Mouse (Mus musculus): Measurements from ENCODE around the gene Glis3. TPM values are rescaled to one million over a fixed set of nuclear protein-coding genes. Genes with fewer than 3 reads are reported as not detected.
A peak's percentile ranks its signal among the peaks of the same experiment; 100 is the strongest.

Glis3 gene
- polyA plus RNA-seq, 1 experiment from 2014 or later = 1.9 TPM

DNA sequence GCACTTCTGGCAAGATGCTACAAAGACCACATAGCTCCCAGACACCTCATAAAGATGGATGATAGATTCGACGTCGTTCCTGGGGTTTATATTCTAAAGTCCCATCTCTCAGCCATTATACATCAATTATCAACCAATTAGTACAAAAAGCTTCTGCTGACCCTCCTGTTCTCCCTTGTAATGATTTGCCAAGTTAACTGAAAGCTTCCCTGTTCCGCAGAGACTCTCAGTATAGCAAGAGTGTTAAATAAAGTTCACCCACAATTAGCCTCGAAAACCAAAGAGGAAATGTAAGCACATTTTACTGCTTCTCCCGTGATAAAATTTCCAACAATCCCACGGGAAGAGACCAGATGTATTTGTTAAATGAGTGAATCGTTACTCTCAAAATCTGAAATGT is 129.3 kb downstream of the Glis3 start:
- ATAC-seq (replicated peaks; ENCODE audit: low FRiP score, low TSS enrichment, low read depth) = no peak
- DNase-seq (ENCODE audit: low spot score) = no peak
- no peak overlapping the region for H3K9ac ChIP-seq (ENCODE audit: low read length)
- no peaks in the 10 kb centered on the region for H3K27me3 ChIP-seq (replicated peaks; ENCODE audit: control insufficient read depth, insufficient read depth, low read length)
- H3K4me2 ChIP-seq (ENCODE audit: low read length) = no peak overlapping the region
- H3K36me3 ChIP-seq (ENCODE audit: control insufficient read depth, insufficient read depth, low read length) = no peaks in the 10 kb centered on the region
- no peak overlapping the region for H3K4me3 ChIP-seq (ENCODE audit: low read depth, low read length)
- no peak overlapping the region for H3K27ac ChIP-seq (ENCODE audit: low read depth)
- 27% methylated on average over 8 of the region's 8 CpGs for WGBS
- no peaks in the 10 kb centered on the region for H3K4me1 ChIP-seq (replicated peaks; ENCODE audit: control insufficient read depth, insufficient read depth, low read length)
- no peaks in the 10 kb centered on the region for H3K9me3 ChIP-seq (ENCODE audit: control insufficient read depth, low read length)

DNA sequence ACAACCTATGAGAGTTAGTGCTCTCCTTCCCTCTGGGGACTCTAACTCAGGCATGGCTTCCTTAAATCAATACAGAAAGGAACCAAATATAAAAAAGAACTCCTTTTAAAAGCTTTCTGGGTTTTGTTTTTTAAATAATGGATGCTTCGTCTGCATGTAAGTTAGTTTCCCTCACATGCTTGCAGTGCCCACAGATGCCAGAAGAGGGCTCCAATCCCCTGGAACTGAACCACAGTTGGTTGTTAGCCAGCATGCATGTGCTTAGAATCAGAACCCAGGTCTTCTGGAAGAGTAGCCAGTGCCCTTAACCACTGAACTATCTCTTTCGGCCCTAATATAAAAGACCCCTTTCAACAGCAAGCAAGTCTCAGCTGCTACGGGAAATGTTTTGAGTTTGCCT is 132.9 kb downstream of the Glis3 start:
- H3K27ac ChIP-seq (ENCODE audit: low read depth) = no peak overlapping the region
- H3K4me1 ChIP-seq (replicated peaks; ENCODE audit: control insufficient read depth, insufficient read depth, low read length) = no peaks in the 10 kb centered on the region
- H3K36me3 ChIP-seq (ENCODE audit: control insufficient read depth, insufficient read depth, low read length) = no peaks in the 10 kb centered on the region
- peak; percentile 48 for DNase-seq (ENCODE audit: low spot score)
- no peak overlapping the region for H3K4me3 ChIP-seq (ENCODE audit: low read depth, low read length)
- H3K27me3 ChIP-seq (replicated peaks; ENCODE audit: control insufficient read depth, insufficient read depth, low read length) = no peaks in the 10 kb centered on the region
- H3K9ac ChIP-seq (ENCODE audit: low read length) = no peak overlapping the region
- H3K9me3 ChIP-seq (ENCODE audit: control insufficient read depth, low read length) = no peaks in the 10 kb centered on the region
- no peak for ATAC-seq (replicated peaks; ENCODE audit: low FRiP score, low TSS enrichment, low read depth)
- WGBS = 96% methylated on average over 3 of the region's 3 CpGs
- no peak overlapping the region for H3K4me2 ChIP-seq (ENCODE audit: low read length)

DNA sequence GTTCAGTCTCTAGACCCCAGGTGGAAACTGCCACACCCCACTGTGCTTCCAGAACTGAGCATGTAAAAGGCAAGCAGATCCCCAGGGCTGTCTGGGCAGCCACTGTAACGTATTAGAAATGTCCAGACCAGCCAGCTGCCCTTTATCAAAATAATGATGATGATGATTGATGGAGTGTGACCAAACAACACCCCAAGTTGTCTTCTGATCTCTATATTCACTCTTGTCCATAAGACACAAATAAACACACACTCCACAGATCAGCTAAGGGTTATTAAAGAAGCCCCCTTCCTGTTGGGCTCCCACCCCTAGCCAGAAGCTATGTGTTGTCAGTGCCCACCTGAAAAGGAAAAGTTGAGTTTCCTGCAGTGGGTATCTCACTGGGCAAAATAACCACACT is 134.4 kb downstream of the Glis3 start:
- H3K9me3 ChIP-seq (ENCODE audit: control insufficient read depth, low read length) = no peaks in the 10 kb centered on the region
- peak; percentile 48 for DNase-seq (ENCODE audit: low spot score)
- H3K4me1 ChIP-seq (replicated peaks; ENCODE audit: control insufficient read depth, insufficient read depth, low read length) = no peaks in the 10 kb centered on the region
- H3K4me2 ChIP-seq (ENCODE audit: low read length) = no peak overlapping the region
- H3K27me3 ChIP-seq (replicated peaks; ENCODE audit: control insufficient read depth, insufficient read depth, low read length) = no peaks in the 10 kb centered on the region
- no peak for ATAC-seq (replicated peaks; ENCODE audit: low FRiP score, low TSS enrichment, low read depth)
- no peaks in the 10 kb centered on the region for H3K36me3 ChIP-seq (ENCODE audit: control insufficient read depth, insufficient read depth, low read length)
- no peak overlapping the region for H3K9ac ChIP-seq (ENCODE audit: low read length)
- no peak overlapping the region for H3K27ac ChIP-seq (ENCODE audit: low read depth)
- no peak overlapping the region for H3K4me3 ChIP-seq (ENCODE audit: low read depth, low read length)
- 42% methylated on average over 1 of the region's 1 CpGs for WGBS

DNA sequence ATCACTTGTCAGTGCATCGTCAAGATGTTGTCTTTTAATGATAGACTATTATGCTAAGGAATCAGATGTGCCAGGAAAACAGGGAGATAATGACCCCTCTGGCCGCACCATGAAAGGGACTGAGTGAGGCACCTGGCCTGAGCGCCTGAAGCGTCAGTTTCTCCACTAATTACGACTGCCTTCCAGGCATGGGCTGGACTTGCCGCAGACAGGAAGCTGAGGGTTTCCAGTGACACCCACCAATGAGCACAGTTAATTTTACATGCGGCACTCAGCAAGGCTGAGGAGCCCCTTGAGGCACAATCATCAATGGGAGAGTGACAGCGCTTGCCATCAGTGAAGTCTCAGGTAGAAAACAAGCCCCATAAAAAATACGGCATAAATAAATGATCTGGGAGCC is 141.1 kb downstream of the Glis3 start:
- Histone ChIP-seq H3K4me1 (replicated peaks; ENCODE audit: control insufficient read depth, insufficient read depth, low read length) (no peaks in the 10 kb centered on the region), H3K27me3 (replicated peaks; ENCODE audit: control insufficient read depth, insufficient read depth, low read length) (no peaks in the 10 kb centered on the region), H3K4me2 (ENCODE audit: low read length) (no peak overlapping the region), H3K36me3 (ENCODE audit: control insufficient read depth, insufficient read depth, low read length) (no peaks in the 10 kb centered on the region), H3K9me3 (ENCODE audit: control insufficient read depth, low read length) (no peaks in the 10 kb centered on the region), H3K9ac (ENCODE audit: low read length) (no peak overlapping the region), H3K4me3 (ENCODE audit: low read depth, low read length) (no peak overlapping the region), H3K27ac (ENCODE audit: low read depth) (no peak overlapping the region)
- DNase-seq (ENCODE audit: low spot score) (no peak), ATAC-seq (replicated peaks; ENCODE audit: low FRiP score, low TSS enrichment, low read depth) (no peak)
- 67% methylated on average over 9 of the region's 9 CpGs for WGBS

DNA sequence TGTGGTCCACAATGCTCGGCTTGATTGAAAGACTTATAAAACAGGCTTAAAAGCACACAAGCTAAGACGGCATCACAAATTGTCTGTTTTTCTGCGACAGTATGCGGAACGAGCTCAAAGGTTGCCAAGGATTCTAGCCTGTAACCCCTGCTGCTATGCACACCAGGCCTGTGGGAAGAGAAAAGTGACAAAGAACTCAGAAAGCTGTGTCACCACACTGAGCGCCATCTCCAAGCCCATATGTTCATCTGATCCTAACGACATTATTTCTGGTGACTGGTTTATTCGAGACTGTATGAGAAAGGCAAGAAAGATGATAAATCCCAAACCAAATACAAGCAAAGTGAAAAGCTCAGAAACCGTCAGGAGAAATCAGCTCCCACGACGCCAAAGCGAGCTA is 144.9 kb downstream of the Glis3 start:
- Histone ChIP-seq H3K4me3 (ENCODE audit: low read depth, low read length) (no peak overlapping the region), H3K36me3 (ENCODE audit: control insufficient read depth, insufficient read depth, low read length) (no peaks in the 10 kb centered on the region), H3K27me3 (replicated peaks; ENCODE audit: control insufficient read depth, insufficient read depth, low read length) (no peaks in the 10 kb centered on the region), H3K27ac (ENCODE audit: low read depth) (no peak overlapping the region), H3K4me1 (replicated peaks; ENCODE audit: control insufficient read depth, insufficient read depth, low read length) (no peaks in the 10 kb centered on the region), H3K9ac (ENCODE audit: low read length) (no peak overlapping the region), H3K4me2 (ENCODE audit: low read length) (no peak overlapping the region), H3K9me3 (ENCODE audit: control insufficient read depth, low read length) (no peaks in the 10 kb centered on the region)
- DNase-seq (ENCODE audit: low spot score) = no peak
- no peak for ATAC-seq (replicated peaks; ENCODE audit: low FRiP score, low TSS enrichment, low read depth)
- 90% methylated on average over 12 of the region's 12 CpGs for WGBS

DNA sequence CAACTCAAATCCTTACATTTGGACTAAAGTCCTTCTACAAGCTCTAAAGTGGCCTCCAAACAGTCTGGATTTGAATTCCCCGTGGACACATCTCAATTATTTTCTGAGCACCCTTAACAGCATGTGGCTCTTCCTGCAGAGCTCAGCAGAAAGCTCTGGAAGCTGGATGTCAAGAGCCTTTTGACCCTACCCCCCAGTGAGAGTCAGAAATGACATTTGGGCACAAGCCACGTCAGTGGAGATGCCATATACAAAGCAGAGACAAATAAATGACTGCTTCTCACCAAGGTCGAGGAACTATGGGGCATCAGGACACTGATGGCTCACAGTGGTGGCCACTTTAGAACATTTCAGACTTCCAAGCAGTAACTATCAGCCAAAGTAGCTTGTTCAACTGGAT is 146.3 kb downstream of the Glis3 start:
- no peaks in the 10 kb centered on the region for H3K4me1 ChIP-seq (replicated peaks; ENCODE audit: control insufficient read depth, insufficient read depth, low read length)
- 62% methylated on average over 3 of the region's 3 CpGs for WGBS
- peak; percentile 31 for DNase-seq (ENCODE audit: low spot score)

DNA sequence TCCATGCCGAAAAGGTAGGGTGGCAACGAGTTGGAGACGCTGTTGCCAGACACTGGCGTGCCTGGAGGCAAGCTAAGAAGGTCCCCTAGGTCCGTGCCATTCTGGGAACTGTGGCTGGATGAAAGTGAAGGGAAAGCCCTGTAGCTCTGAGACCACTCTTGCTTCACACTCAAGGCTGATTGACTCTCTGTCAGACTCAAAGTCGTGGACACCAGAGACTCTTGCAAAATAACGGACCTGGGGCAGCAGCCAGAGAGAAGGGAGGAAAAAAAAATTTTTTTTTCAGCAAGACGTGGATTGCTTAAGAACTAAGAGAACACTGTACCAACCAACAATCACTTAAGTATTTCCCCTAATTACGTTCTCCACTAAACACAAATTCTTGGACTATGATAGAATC is 148.1 kb downstream of the Glis3 start:
- 89% methylated on average over 9 of the region's 9 CpGs for WGBS

More for the DNA sequence above, 146.3 kb downstream of the Glis3 start:
- Histone ChIP-seq H3K9ac (ENCODE audit: low read length) (no peak overlapping the region), H3K9me3 (ENCODE audit: control insufficient read depth, low read length) (no peaks in the 10 kb centered on the region), H3K27me3 (replicated peaks; ENCODE audit: control insufficient read depth, insufficient read depth, low read length) (no peaks in the 10 kb centered on the region), H3K4me3 (ENCODE audit: low read depth, low read length) (no peak overlapping the region), H3K36me3 (ENCODE audit: control insufficient read depth, insufficient read depth, low read length) (no peaks in the 10 kb centered on the region), H3K27ac (ENCODE audit: low read depth) (no peak overlapping the region), H3K4me2 (ENCODE audit: low read length) (no peak overlapping the region)
- ATAC-seq (replicated peaks; ENCODE audit: low FRiP score, low TSS enrichment, low read depth) = no peak

DNA sequence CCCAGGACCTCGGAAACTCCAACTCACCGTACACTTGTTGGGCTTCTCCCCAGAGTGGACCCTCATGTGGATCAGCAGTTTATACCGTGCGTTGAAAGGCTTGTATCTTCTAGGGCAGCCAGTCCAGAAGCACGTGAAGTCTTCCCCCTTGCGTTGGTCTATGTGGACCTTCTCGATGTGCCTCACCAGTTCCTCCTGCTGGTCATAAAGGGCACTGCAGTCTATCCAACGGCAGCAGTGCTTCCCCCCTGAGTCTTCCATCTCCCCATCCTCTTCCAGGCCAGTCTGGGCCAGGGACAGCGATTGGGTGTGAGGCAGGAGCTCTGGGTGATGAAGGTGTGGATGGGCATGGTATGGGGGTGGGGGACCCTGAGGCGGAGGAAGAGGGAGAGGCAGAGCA is 149.0 kb downstream of the Glis3 start:
- peak; percentile 67 for DNase-seq (ENCODE audit: low spot score)
- no peak overlapping the region for H3K9ac ChIP-seq (ENCODE audit: low read length)

More for the DNA sequence above, 148.1 kb downstream of the Glis3 start:
- Histone ChIP-seq H3K4me2 (ENCODE audit: low read length) (no peak overlapping the region), H3K4me3 (ENCODE audit: low read depth, low read length) (no peak overlapping the region), H3K36me3 (ENCODE audit: control insufficient read depth, insufficient read depth, low read length) (no peaks in the 10 kb centered on the region), H3K27ac (ENCODE audit: low read depth) (no peak overlapping the region), H3K9ac (ENCODE audit: low read length) (no peak overlapping the region), H3K27me3 (replicated peaks; ENCODE audit: control insufficient read depth, insufficient read depth, low read length) (no peaks in the 10 kb centered on the region), H3K9me3 (ENCODE audit: control insufficient read depth, low read length) (no peaks in the 10 kb centered on the region), H3K4me1 (replicated peaks; ENCODE audit: control insufficient read depth, insufficient read depth, low read length) (no peaks in the 10 kb centered on the region)
- ATAC-seq (replicated peaks; ENCODE audit: low FRiP score, low TSS enrichment, low read depth) (no peak), DNase-seq (ENCODE audit: low spot score) (peak; percentile 7)

DNA sequence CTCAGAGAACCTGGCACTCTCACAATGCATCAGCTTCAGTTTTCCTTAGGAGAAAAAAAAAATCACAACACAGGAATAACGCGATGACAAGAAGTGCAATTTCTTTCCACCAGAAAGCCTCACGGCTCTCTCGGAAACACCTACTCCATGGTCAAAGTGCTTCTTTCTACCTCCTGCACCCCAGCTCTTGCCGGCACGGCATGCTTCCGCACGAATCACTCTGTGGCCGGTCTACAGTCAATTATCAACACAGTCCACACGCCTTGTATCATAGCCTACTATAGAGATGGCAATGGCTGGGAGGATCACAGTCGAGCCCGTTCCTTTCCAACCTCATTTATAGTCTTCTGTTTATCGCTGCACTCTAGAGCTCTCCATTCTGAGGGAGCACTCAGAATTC is 150.9 kb downstream of the Glis3 start:
- 91% methylated on average over 13 of the region's 13 CpGs for WGBS
- Histone ChIP-seq H3K36me3 (ENCODE audit: control insufficient read depth, insufficient read depth, low read length) (no peaks in the 10 kb centered on the region), H3K9me3 (ENCODE audit: control insufficient read depth, low read length) (no peaks in the 10 kb centered on the region), H3K4me1 (replicated peaks; ENCODE audit: control insufficient read depth, insufficient read depth, low read length) (no peaks in the 10 kb centered on the region), H3K9ac (ENCODE audit: low read length) (no peak overlapping the region), H3K4me3 (ENCODE audit: low read depth, low read length) (no peak overlapping the region), H3K27me3 (replicated peaks; ENCODE audit: control insufficient read depth, insufficient read depth, low read length) (no peaks in the 10 kb centered on the region), H3K27ac (ENCODE audit: low read depth) (no peak overlapping the region), H3K4me2 (ENCODE audit: low read length) (no peak overlapping the region)
- DNase-seq (ENCODE audit: low spot score) (peak; percentile 3), ATAC-seq (replicated peaks; ENCODE audit: low FRiP score, low TSS enrichment, low read depth) (no peak)

More for the DNA sequence above, 149.0 kb downstream of the Glis3 start:
- H3K27me3 ChIP-seq (replicated peaks; ENCODE audit: control insufficient read depth, insufficient read depth, low read length) = no peaks in the 10 kb centered on the region
- WGBS = 66% methylated on average over 10 of the region's 10 CpGs
- no peak overlapping the region for H3K4me3 ChIP-seq (ENCODE audit: low read depth, low read length)
- H3K27ac ChIP-seq (ENCODE audit: low read depth) = no peak overlapping the region
- no peak for ATAC-seq (replicated peaks; ENCODE audit: low FRiP score, low TSS enrichment, low read depth)
- H3K36me3 ChIP-seq (ENCODE audit: control insufficient read depth, insufficient read depth, low read length) = no peaks in the 10 kb centered on the region
- no peaks in the 10 kb centered on the region for H3K4me1 ChIP-seq (replicated peaks; ENCODE audit: control insufficient read depth, insufficient read depth, low read length)
- H3K9me3 ChIP-seq (ENCODE audit: control insufficient read depth, low read length) = no peaks in the 10 kb centered on the region
- no peak overlapping the region for H3K4me2 ChIP-seq (ENCODE audit: low read length)
